Mouse (Mus musculus): ENCODE measurements around the gene Zkscan2. TPM values are rescaled to one million over a fixed set of nuclear protein-coding genes. Genes with fewer than 3 reads are reported as not detected.

Gene Zkscan2
- polyA plus RNA-seq, 1 experiment: 3.9 TPM

GRCm38 (mm10) chr7:123452551-123452950 is 47.7 kb downstream of the Zkscan2 start:
- H3K4me1 ChIP-seq (ENCODE audit: control insufficient read depth, insufficient read depth, low read length): no peaks in the 10 kb centered on the region
- TF ChIP-seq EP300 (IDR thresholded peaks at IDR 0.05; ENCODE audit: insufficient read depth, low read depth, low read length) (no peak), POLR2A (IDR thresholded peaks at IDR 0.05; ENCODE audit: insufficient read depth, low read length) (no peak), CTCF (IDR thresholded peaks at IDR 0.05; ENCODE audit: low read depth, low read length) (no peak)
- no peak overlapping the region for H3K9ac ChIP-seq (ENCODE audit: low read depth, poor library complexity, severe bottlenecking)
- H3K4me3 ChIP-seq (ENCODE audit: low read depth, low read length): no peak overlapping the region
- H3K27ac ChIP-seq (ENCODE audit: insufficient read depth, low read length): no peak overlapping the region
- no peaks in the 10 kb centered on the region for H3K9me3 ChIP-seq (replicated peaks; ENCODE audit: control insufficient read depth, insufficient read depth, low read length, poor library complexity, severe bottlenecking)
- H3K27me3 ChIP-seq (ENCODE audit: control insufficient read depth, insufficient read depth, low read length, poor library complexity, severe bottlenecking): no peaks in the 10 kb centered on the region
- no peaks in the 10 kb centered on the region for H3K36me3 ChIP-seq (ENCODE audit: control insufficient read depth, insufficient read depth, low read length, poor library complexity, severe bottlenecking)

- H3K4me3 ChIP-seq (ENCODE audit: low read depth, low read length): no peak overlapping the region
- no peaks in the 10 kb centered on the region for H3K4me1 ChIP-seq (ENCODE audit: control insufficient read depth, insufficient read depth, low read length)
- no peaks in the 10 kb centered on the region for H3K27me3 ChIP-seq (ENCODE audit: control insufficient read depth, insufficient read depth, low read length, poor library complexity, severe bottlenecking)
- H3K9ac ChIP-seq (ENCODE audit: low read depth, poor library complexity, severe bottlenecking): no peak overlapping the region
- H3K36me3 ChIP-seq (ENCODE audit: control insufficient read depth, insufficient read depth, low read length, poor library complexity, severe bottlenecking): no peaks in the 10 kb centered on the region
- no peak overlapping the region for H3K27ac ChIP-seq (ENCODE audit: insufficient read depth, low read length)
- no peak for TF ChIP-seq EP300 (IDR thresholded peaks at IDR 0.05; ENCODE audit: insufficient read depth, low read depth, low read length)
- no peak for TF ChIP-seq CTCF (IDR thresholded peaks at IDR 0.05; ENCODE audit: low read depth, low read length)
- TF ChIP-seq POLR2A (IDR thresholded peaks at IDR 0.05; ENCODE audit: insufficient read depth, low read length): no peak
- H3K9me3 ChIP-seq (replicated peaks; ENCODE audit: control insufficient read depth, insufficient read depth, low read length, poor library complexity, severe bottlenecking): no peaks in the 10 kb centered on the region
Observed at GRCm38 (mm10) chr7:123450515-123450914, 49.7 kb downstream of the Zkscan2 start.

GRCm38 (mm10) chr7:123449676-123450075 is 50.6 kb downstream of the Zkscan2 start:
- no peak for TF ChIP-seq EP300 (IDR thresholded peaks at IDR 0.05; ENCODE audit: insufficient read depth, low read depth, low read length)
- no peak for TF ChIP-seq CTCF (IDR thresholded peaks at IDR 0.05; ENCODE audit: low read depth, low read length)
- TF ChIP-seq POLR2A (IDR thresholded peaks at IDR 0.05; ENCODE audit: insufficient read depth, low read length): no peak
- Histone ChIP-seq H3K4me3 (ENCODE audit: low read depth, low read length) (no peak overlapping the region), H3K4me1 (ENCODE audit: control insufficient read depth, insufficient read depth, low read length) (no peaks in the 10 kb centered on the region), H3K9ac (ENCODE audit: low read depth, poor library complexity, severe bottlenecking) (no peak overlapping the region), H3K36me3 (ENCODE audit: control insufficient read depth, insufficient read depth, low read length, poor library complexity, severe bottlenecking) (no peaks in the 10 kb centered on the region), H3K27me3 (ENCODE audit: control insufficient read depth, insufficient read depth, low read length, poor library complexity, severe bottlenecking) (no peaks in the 10 kb centered on the region), H3K9me3 (replicated peaks; ENCODE audit: control insufficient read depth, insufficient read depth, low read length, poor library complexity, severe bottlenecking) (no peaks in the 10 kb centered on the region), H3K27ac (ENCODE audit: insufficient read depth, low read length) (no peak overlapping the region)

- Histone ChIP-seq H3K27ac (ENCODE audit: insufficient read depth, low read length) (no peak overlapping the region), H3K27me3 (ENCODE audit: control insufficient read depth, insufficient read depth, low read length, poor library complexity, severe bottlenecking) (no peaks in the 10 kb centered on the region), H3K9ac (ENCODE audit: low read depth, poor library complexity, severe bottlenecking) (no peak overlapping the region), H3K36me3 (ENCODE audit: control insufficient read depth, insufficient read depth, low read length, poor library complexity, severe bottlenecking) (no peaks in the 10 kb centered on the region), H3K9me3 (replicated peaks; ENCODE audit: control insufficient read depth, insufficient read depth, low read length, poor library complexity, severe bottlenecking) (no peaks in the 10 kb centered on the region), H3K4me1 (ENCODE audit: control insufficient read depth, insufficient read depth, low read length) (no peaks in the 10 kb centered on the region), H3K4me3 (ENCODE audit: low read depth, low read length) (no peak overlapping the region)
- TF ChIP-seq CTCF (IDR thresholded peaks at IDR 0.05; ENCODE audit: low read depth, low read length) (no peak), POLR2A (IDR thresholded peaks at IDR 0.05; ENCODE audit: insufficient read depth, low read length) (no peak), EP300 (IDR thresholded peaks at IDR 0.05; ENCODE audit: insufficient read depth, low read depth, low read length) (no peak)
Observed at GRCm38 (mm10) chr7:123448794-123449193, 51.5 kb downstream of the Zkscan2 start.

- no peak overlapping the region for H3K4me3 ChIP-seq (ENCODE audit: low read depth, low read length)
- no peak overlapping the region for H3K27ac ChIP-seq (ENCODE audit: insufficient read depth, low read length)
- H3K4me1 ChIP-seq (ENCODE audit: control insufficient read depth, insufficient read depth, low read length): no peaks in the 10 kb centered on the region
- TF ChIP-seq CTCF (IDR thresholded peaks at IDR 0.05; ENCODE audit: low read depth, low read length): no peak
- no peak for TF ChIP-seq EP300 (IDR thresholded peaks at IDR 0.05; ENCODE audit: insufficient read depth, low read depth, low read length)
- TF ChIP-seq POLR2A (IDR thresholded peaks at IDR 0.05; ENCODE audit: insufficient read depth, low read length): no peak
- H3K27me3 ChIP-seq (ENCODE audit: control insufficient read depth, insufficient read depth, low read length, poor library complexity, severe bottlenecking): no peaks in the 10 kb centered on the region
- no peaks in the 10 kb centered on the region for H3K9me3 ChIP-seq (replicated peaks; ENCODE audit: control insufficient read depth, insufficient read depth, low read length, poor library complexity, severe bottlenecking)
- H3K36me3 ChIP-seq (ENCODE audit: control insufficient read depth, insufficient read depth, low read length, poor library complexity, severe bottlenecking): no peaks in the 10 kb centered on the region
- H3K9ac ChIP-seq (ENCODE audit: low read depth, poor library complexity, severe bottlenecking): no peak overlapping the region
Observed at GRCm38 (mm10) chr7:123442079-123442478, 58.2 kb downstream of the Zkscan2 start.

- no peaks in the 10 kb centered on the region; the same call in 1 of the 2 replicates for H3K27me3 ChIP-seq (ENCODE audit: control insufficient read depth, insufficient read depth, low read length, poor library complexity, severe bottlenecking)
- H3K36me3 ChIP-seq (ENCODE audit: control insufficient read depth, insufficient read depth, low read length, poor library complexity, severe bottlenecking): peaks cover 11% of the 10 kb centered on the region; the same call in 1 of the 2 replicates
- H3K27ac ChIP-seq (ENCODE audit: insufficient read depth, low read length): no peak overlapping the region
- no peak overlapping the region for H3K4me3 ChIP-seq (ENCODE audit: low read depth, low read length)
- no peak for TF ChIP-seq CTCF (IDR thresholded peaks at IDR 0.05; ENCODE audit: low read depth, low read length)
- no peak for TF ChIP-seq POLR2A (IDR thresholded peaks at IDR 0.05; ENCODE audit: insufficient read depth, low read length)
- no peaks in the 10 kb centered on the region for H3K9me3 ChIP-seq (replicated peaks; ENCODE audit: control insufficient read depth, insufficient read depth, low read length, poor library complexity, severe bottlenecking)
- H3K4me1 ChIP-seq (ENCODE audit: control insufficient read depth, insufficient read depth, low read length): no peaks in the 10 kb centered on the region
- H3K9ac ChIP-seq (ENCODE audit: low read depth, poor library complexity, severe bottlenecking): no peak overlapping the region
Observed at GRCm38 (mm10) chr7:123431206-123431605, 69.0 kb downstream of the Zkscan2 start.
